Mouse (Mus musculus): Measurements from ENCODE around the gene Ick. TPM values are rescaled to one million over a fixed set of nuclear protein-coding genes. Genes with fewer than 3 reads are reported as not detected.
"Not testable (repeated sequence)": the region's sequence is repeated elsewhere in the genome, so short reads cannot be mapped to it uniquely, and the experiment has no call there.

Gene Ick
- total RNA-seq, 1 experiment, result 5.4 TPM

GRCm38 (mm10) chr9:78148149-78148548 is 39.2 kb downstream of the Ick start:
- Histone ChIP-seq H3K36me3 (ENCODE audit: control insufficient read depth, insufficient read depth, low read length, poor library complexity, severe bottlenecking) (no peaks in the 10 kb centered on the region), H3K9ac (ENCODE audit: insufficient read depth, low read depth, low read length, poor library complexity, severe bottlenecking) (no peak overlapping the region), H3K27ac (ENCODE audit: insufficient read depth, low read depth, low read length, poor library complexity, severe bottlenecking) (no peak overlapping the region), H3K9me3 (ENCODE audit: control insufficient read depth, insufficient read depth, low read depth, low read length) (no peaks in the 10 kb centered on the region), H3K4me3 (ENCODE audit: insufficient read depth in 1 of 2, low read depth in 1 of 2, low read length in 2 of 2, poor library complexity in 1 of 2, severe bottlenecking in 1 of 2) (no peak overlapping the region), H3K4me1 (ENCODE audit: control insufficient read depth in 2 of 2, insufficient read depth in 2 of 2, low read length in 2 of 2, poor library complexity in 1 of 2) (no peaks in the 10 kb centered on the region)
- TF ChIP-seq MAFK (IDR thresholded peaks at IDR 0.05; ENCODE audit: insufficient read depth, low read depth, low read length) (no peak), HCFC1 (IDR thresholded peaks at IDR 0.05; ENCODE audit: borderline replicate concordance, insufficient read depth, low read length) (no peak), CHD2 (IDR thresholded peaks at IDR 0.05; ENCODE audit: low read depth, low read length) (no peak), ZC3H11A (IDR thresholded peaks at IDR 0.05; ENCODE audit: borderline replicate concordance, low read depth, low read length) (no peak), ZNF384 (IDR thresholded peaks at IDR 0.05; ENCODE audit: low read depth, low read length) (no peak)
- DNase-seq (ENCODE audit: low read depth, low spot score), result no peak
- in situ Hi-C loops (cut with MboI; ENCODE audit: low sequenced_read_pairs in 2 of 2, unreplicated experiment in 2 of 2), result no loop called here

- DNase-seq (ENCODE audit: low read depth, low spot score); H3K36me3 ChIP-seq (ENCODE audit: control insufficient read depth, insufficient read depth, low read length, poor library complexity, severe bottlenecking); in situ Hi-C loops (cut with MboI; ENCODE audit: low sequenced_read_pairs in 2 of 2, unreplicated experiment in 2 of 2): not testable (repeated sequence)
Observed at GRCm38 (mm10) chr9:78149770-78150169, 40.8 kb downstream of the Ick start.

GRCm38 (mm10) chr9:78154211-78154977 is 45.4 kb downstream of the Ick start:
- Histone ChIP-seq H3K27ac (ENCODE audit: insufficient read depth, low read depth, low read length, poor library complexity, severe bottlenecking) (no peak overlapping the region), H3K4me3 (ENCODE audit: insufficient read depth in 1 of 2, low read depth in 1 of 2, low read length in 2 of 2, poor library complexity in 1 of 2, severe bottlenecking in 1 of 2) (no peak overlapping the region), H3K36me3 (ENCODE audit: control insufficient read depth, insufficient read depth, low read length, poor library complexity, severe bottlenecking) (peaks cover 5% of the 10 kb centered on the region; the same call in 1 of the 2 replicates), H3K4me1 (ENCODE audit: control insufficient read depth in 2 of 2, insufficient read depth in 2 of 2, low read length in 2 of 2, poor library complexity in 1 of 2) (peaks cover 0 to 3% of the 10 kb centered on the region in 2 experiments; a peak in 1 of 4 replicates), H3K9me3 (ENCODE audit: control insufficient read depth, insufficient read depth, low read depth, low read length) (no peaks in the 10 kb centered on the region), H3K9ac (ENCODE audit: insufficient read depth, low read depth, low read length, poor library complexity, severe bottlenecking) (no peak overlapping the region)
- TF ChIP-seq ZNF384 (IDR thresholded peaks at IDR 0.05; ENCODE audit: low read depth, low read length) (no peak), MAFK (IDR thresholded peaks at IDR 0.05; ENCODE audit: insufficient read depth, low read depth, low read length) (no peak), ZC3H11A (IDR thresholded peaks at IDR 0.05; ENCODE audit: borderline replicate concordance, low read depth, low read length) (no peak), HCFC1 (IDR thresholded peaks at IDR 0.05; ENCODE audit: borderline replicate concordance, insufficient read depth, low read length) (no peak), CHD2 (IDR thresholded peaks at IDR 0.05; ENCODE audit: low read depth, low read length) (no peak)
- in situ Hi-C loops (cut with MboI; ENCODE audit: low sequenced_read_pairs in 2 of 2, unreplicated experiment in 2 of 2), result no loop called here
- DNase-seq (ENCODE audit: low read depth, low spot score), result no peak

More at GRCm38 (mm10) chr9:78149770-78150169, 40.8 kb downstream of the Ick start:
- not testable (repeated sequence) for H3K9ac ChIP-seq (ENCODE audit: insufficient read depth, low read depth, low read length, poor library complexity, severe bottlenecking); H3K27ac ChIP-seq (ENCODE audit: insufficient read depth, low read depth, low read length, poor library complexity, severe bottlenecking); H3K4me3 ChIP-seq (ENCODE audit: insufficient read depth in 1 of 2, low read depth in 1 of 2, low read length in 2 of 2, poor library complexity in 1 of 2, severe bottlenecking in 1 of 2); H3K4me1 ChIP-seq (ENCODE audit: control insufficient read depth in 2 of 2, insufficient read depth in 2 of 2, low read length in 2 of 2, poor library complexity in 1 of 2); H3K9me3 ChIP-seq (ENCODE audit: control insufficient read depth, insufficient read depth, low read depth, low read length)

GRCm38 (mm10) chr9:78157221-78157620 is 48.2 kb downstream of the Ick start:
- Histone ChIP-seq H3K27ac (ENCODE audit: insufficient read depth, low read depth, low read length, poor library complexity, severe bottlenecking) (no peak overlapping the region), H3K9me3 (ENCODE audit: control insufficient read depth, insufficient read depth, low read depth, low read length) (no peaks in the 10 kb centered on the region), H3K4me1 (ENCODE audit: control insufficient read depth in 2 of 2, insufficient read depth in 2 of 2, low read length in 2 of 2, poor library complexity in 1 of 2) (peaks cover 0 to 3% of the 10 kb centered on the region in 2 experiments; a peak in 1 of 4 replicates), H3K9ac (ENCODE audit: insufficient read depth, low read depth, low read length, poor library complexity, severe bottlenecking) (no peak overlapping the region), H3K36me3 (ENCODE audit: control insufficient read depth, insufficient read depth, low read length, poor library complexity, severe bottlenecking) (peaks cover 15% of the 10 kb centered on the region; the same call in 1 of the 2 replicates), H3K4me3 (ENCODE audit: insufficient read depth in 1 of 2, low read depth in 1 of 2, low read length in 2 of 2, poor library complexity in 1 of 2, severe bottlenecking in 1 of 2) (no peak overlapping the region)
- no peak for DNase-seq (ENCODE audit: low read depth, low spot score)
- no peak for TF ChIP-seq HCFC1 (IDR thresholded peaks at IDR 0.05; ENCODE audit: borderline replicate concordance, insufficient read depth, low read length)
- TF ChIP-seq CHD2 (IDR thresholded peaks at IDR 0.05; ENCODE audit: low read depth, low read length), result no peak
- no peak for TF ChIP-seq MAFK (IDR thresholded peaks at IDR 0.05; ENCODE audit: insufficient read depth, low read depth, low read length)
- TF ChIP-seq ZNF384 (IDR thresholded peaks at IDR 0.05; ENCODE audit: low read depth, low read length), result no peak
- TF ChIP-seq ZC3H11A (IDR thresholded peaks at IDR 0.05; ENCODE audit: borderline replicate concordance, low read depth, low read length), result no peak
- in situ Hi-C loops (cut with MboI; ENCODE audit: low sequenced_read_pairs in 2 of 2, unreplicated experiment in 2 of 2), result no loop called here
